Mouse (Mus musculus): ENCODE measurements around the gene Slc38a6. TPM values are rescaled to one million over a fixed set of nuclear protein-coding genes. Genes with fewer than 3 reads are reported as not detected.

Slc38a6 gene
- polyA plus RNA-seq, 1 experiment from 2014 or later, result 7.6 TPM

- ATAC-seq, result no peak
- Histone ChIP-seq H3K9ac (no peak overlapping the region), H3K27me3 (no peaks in the 10 kb centered on the region), H3K4me1 (no peaks in the 10 kb centered on the region), H3K36me3 (ENCODE audit: poor library complexity, severe bottlenecking) (no peaks in the 10 kb centered on the region), H3K27ac (no peak overlapping the region), H3K4me3 (no peak overlapping the region), H3K9me3 (replicated peaks) (no peaks in the 10 kb centered on the region), H3K4me2 (no peak overlapping the region)
- WGBS, result 77% methylated on average over 12 of the region's 12 CpGs
Measured at GRCm38 (mm10) chr12:73382290-73383178, 96.0 kb downstream of the Slc38a6 start.

GRCm38 (mm10) chr12:73383179-73383510 lies 96.6 kb downstream of the Slc38a6 start:
- Histone ChIP-seq H3K27me3 (no peaks in the 10 kb centered on the region), H3K4me1 (no peaks in the 10 kb centered on the region), H3K9me3 (replicated peaks) (no peaks in the 10 kb centered on the region), H3K4me3 (no peak overlapping the region), H3K4me2 (no peak overlapping the region), H3K36me3 (ENCODE audit: poor library complexity, severe bottlenecking) (no peaks in the 10 kb centered on the region), H3K9ac (no peak overlapping the region), H3K27ac (no peak overlapping the region)
- no peak for ATAC-seq
- WGBS, result 77% methylated on average over 5 of the region's 5 CpGs

- ATAC-seq, result no peak
- no peak overlapping the region for H3K4me3 ChIP-seq
- H3K4me2 ChIP-seq, result no peak overlapping the region
- H3K27ac ChIP-seq, result no peak overlapping the region
- H3K27me3 ChIP-seq, result no peaks in the 10 kb centered on the region
- H3K9me3 ChIP-seq (replicated peaks), result no peaks in the 10 kb centered on the region
- H3K36me3 ChIP-seq (ENCODE audit: poor library complexity, severe bottlenecking), result no peaks in the 10 kb centered on the region
- 83% methylated on average over 3 of the region's 3 CpGs for WGBS
- no peak overlapping the region for H3K9ac ChIP-seq
- no peaks in the 10 kb centered on the region for H3K4me1 ChIP-seq
Measured at GRCm38 (mm10) chr12:73383861-73384260, 97.3 kb downstream of the Slc38a6 start.

GRCm38 (mm10) chr12:73384747-73385146 lies 98.2 kb downstream of the Slc38a6 start:
- Histone ChIP-seq H3K9ac (no peak overlapping the region), H3K4me1 (no peaks in the 10 kb centered on the region), H3K4me2 (no peak overlapping the region), H3K9me3 (replicated peaks) (no peaks in the 10 kb centered on the region), H3K27ac (no peak overlapping the region), H3K4me3 (no peak overlapping the region), H3K36me3 (ENCODE audit: poor library complexity, severe bottlenecking) (no peaks in the 10 kb centered on the region), H3K27me3 (no peaks in the 10 kb centered on the region)
- WGBS, result 67% methylated on average over 6 of the region's 6 CpGs
- ATAC-seq, result no peak

GRCm38 (mm10) chr12:73392507-73392906 lies 105.9 kb downstream of the Slc38a6 start:
- WGBS, result 97% methylated on average over 1 of the region's 1 CpGs
- Histone ChIP-seq H3K9me3 (replicated peaks) (no peaks in the 10 kb centered on the region), H3K4me1 (no peaks in the 10 kb centered on the region), H3K9ac (no peak overlapping the region), H3K36me3 (ENCODE audit: poor library complexity, severe bottlenecking) (no peaks in the 10 kb centered on the region), H3K27ac (no peak overlapping the region), H3K4me3 (no peak overlapping the region), H3K27me3 (no peaks in the 10 kb centered on the region), H3K4me2 (no peak overlapping the region)
- no peak for ATAC-seq

- Histone ChIP-seq H3K4me3 (no peak overlapping the region), H3K4me2 (no peak overlapping the region), H3K9me3 (replicated peaks) (no peaks in the 10 kb centered on the region), H3K27me3 (no peaks in the 10 kb centered on the region), H3K36me3 (ENCODE audit: poor library complexity, severe bottlenecking) (no peaks in the 10 kb centered on the region), H3K27ac (no peak overlapping the region), H3K4me1 (no peaks in the 10 kb centered on the region), H3K9ac (no peak overlapping the region)
- no peak for ATAC-seq
Measured at GRCm38 (mm10) chr12:73393018-73393417, 106.4 kb downstream of the Slc38a6 start.

GRCm38 (mm10) chr12:73393881-73394291 lies 107.3 kb downstream of the Slc38a6 start:
- Histone ChIP-seq H3K4me3 (no peak overlapping the region), H3K9ac (no peak overlapping the region), H3K9me3 (replicated peaks) (no peaks in the 10 kb centered on the region), H3K36me3 (ENCODE audit: poor library complexity, severe bottlenecking) (no peaks in the 10 kb centered on the region), H3K27ac (no peak overlapping the region), H3K27me3 (no peaks in the 10 kb centered on the region), H3K4me1 (no peaks in the 10 kb centered on the region), H3K4me2 (no peak overlapping the region)
- 43% methylated on average over 6 of the region's 6 CpGs for WGBS
- no peak for ATAC-seq

GRCm38 (mm10) chr12:73394571-73394970 lies 108.0 kb downstream of the Slc38a6 start:
- H3K4me1 ChIP-seq, result no peaks in the 10 kb centered on the region
- H3K4me3 ChIP-seq, result no peak overlapping the region
- H3K27me3 ChIP-seq, result no peaks in the 10 kb centered on the region
- no peak overlapping the region for H3K4me2 ChIP-seq
- no peak overlapping the region for H3K9ac ChIP-seq
- no peaks in the 10 kb centered on the region for H3K36me3 ChIP-seq (ENCODE audit: poor library complexity, severe bottlenecking)
- H3K9me3 ChIP-seq (replicated peaks), result no peaks in the 10 kb centered on the region
- H3K27ac ChIP-seq, result no peak overlapping the region
- no peak for ATAC-seq
- 86% methylated on average over 5 of the region's 5 CpGs for WGBS

GRCm38 (mm10) chr12:73399426-73399825 lies 112.8 kb downstream of the Slc38a6 start:
- H3K27ac ChIP-seq, result no peak overlapping the region
- no peak overlapping the region for H3K4me3 ChIP-seq
- WGBS, result 54% methylated on average over 4 of the region's 4 CpGs
- H3K9me3 ChIP-seq (replicated peaks), result no peaks in the 10 kb centered on the region
- H3K36me3 ChIP-seq (ENCODE audit: poor library complexity, severe bottlenecking), result no peaks in the 10 kb centered on the region
- no peaks in the 10 kb centered on the region for H3K4me1 ChIP-seq
- ATAC-seq, result no peak
- no peak overlapping the region for H3K4me2 ChIP-seq
- H3K27me3 ChIP-seq, result no peaks in the 10 kb centered on the region
- H3K9ac ChIP-seq, result no peak overlapping the region

- H3K36me3 ChIP-seq (ENCODE audit: poor library complexity, severe bottlenecking), result no peaks in the 10 kb centered on the region
- 85% methylated on average over 4 of the region's 4 CpGs for WGBS
- ATAC-seq, result no peak
- H3K27me3 ChIP-seq, result no peaks in the 10 kb centered on the region
- H3K9me3 ChIP-seq (replicated peaks), result no peaks in the 10 kb centered on the region
- H3K27ac ChIP-seq, result no peak overlapping the region
- no peak overlapping the region for H3K9ac ChIP-seq
- H3K4me2 ChIP-seq, result no peak overlapping the region
- 0 out of 2 replicates have a peak, but pooled peaks cover 5% of the 10 kb centered on the region for H3K4me1 ChIP-seq
- H3K4me3 ChIP-seq, result no peak overlapping the region
Measured at GRCm38 (mm10) chr12:73400481-73401025, 114.0 kb downstream of the Slc38a6 start.

- Histone ChIP-seq H3K4me2 (no peak overlapping the region), H3K27ac (no peak overlapping the region), H3K36me3 (ENCODE audit: poor library complexity, severe bottlenecking) (no peaks in the 10 kb centered on the region), H3K27me3 (no peaks in the 10 kb centered on the region), H3K9ac (no peak overlapping the region), H3K4me1 (0 out of 2 replicates have a peak, but pooled peaks cover 8% of the 10 kb centered on the region), H3K4me3 (no peak overlapping the region), H3K9me3 (replicated peaks) (no peaks in the 10 kb centered on the region)
- 82% methylated on average over 3 of the region's 3 CpGs for WGBS
- ATAC-seq, result no peak
Measured at GRCm38 (mm10) chr12:73401520-73402130, 115.0 kb downstream of the Slc38a6 start.

- no peak overlapping the region for H3K4me3 ChIP-seq
- H3K4me1 ChIP-seq, result 0 out of 2 replicates have a peak, but pooled peaks cover 8% of the 10 kb centered on the region
- H3K27ac ChIP-seq, result no peak overlapping the region
- no peak overlapping the region for H3K4me2 ChIP-seq
- no peaks in the 10 kb centered on the region for H3K9me3 ChIP-seq (replicated peaks)
- no peak for ATAC-seq
- no peaks in the 10 kb centered on the region for H3K27me3 ChIP-seq
- WGBS, result 73% methylated on average over 5 of the region's 5 CpGs
- no peak overlapping the region for H3K9ac ChIP-seq
- no peaks in the 10 kb centered on the region for H3K36me3 ChIP-seq (ENCODE audit: poor library complexity, severe bottlenecking)
Measured at GRCm38 (mm10) chr12:73402137-73402712, 115.6 kb downstream of the Slc38a6 start.
